Mouse (Mus musculus): ENCODE results near the gene Arfip1. TPM values are rescaled to one million over a fixed set of nuclear protein-coding genes. Genes with fewer than 3 reads are reported as not detected.

Gene Arfip1
- polyA plus RNA-seq (2015; fragmentation: Nextera tagmentation; extraction: Ambion mirVana): 55.9 and 59.2 TPM in 2 replicates

GRCm38 (mm10) chr3:84582023-84582912 lies at the start of gene Arfip1:
Gene Arfip1 (minus strand): TSS chr3:84582625.
- Histone ChIP-seq H3K9ac (peak within 1 kb of the TSS; percentile 44), H3K4me2 (peak within 1 kb of the TSS; percentile 78), H3K9me3 (no peaks in the 10 kb centered on the region), H3K4me1 (peaks cover 14% of the 10 kb centered on the region), H3K27me3 (replicated peaks) (no peaks in the 10 kb centered on the region), H3K27ac (peak within 1 kb of the TSS; percentile 90), H3K4me3 (replicated peaks) (peak within 1 kb of the TSS; percentile 61), H3K36me3 (no peaks in the 10 kb centered on the region)
- WGBS: under 1% methylated on average over 70 of the region's 70 CpGs
- peak; percentile 99 for ATAC-seq (ENCODE audit: insufficient read depth, low FRiP score, low read depth)

DNA sequence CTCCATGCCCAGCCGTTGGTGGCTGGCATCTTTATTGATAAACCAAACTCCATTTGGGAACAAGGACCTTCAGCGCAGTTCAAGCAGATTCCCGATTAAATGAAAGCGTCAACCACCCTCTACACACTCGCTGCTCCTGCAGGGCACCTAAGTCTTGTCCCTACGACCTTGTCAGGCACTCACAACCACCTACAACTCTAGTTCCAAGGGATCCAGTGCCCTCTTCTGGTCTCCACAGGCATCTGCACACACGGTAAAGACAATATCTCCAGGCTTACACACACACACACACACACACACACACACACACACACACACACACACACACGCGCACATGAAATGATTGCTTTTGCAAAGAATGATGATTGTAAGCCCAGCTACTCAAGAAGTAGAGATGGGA lies 49.2 kb upstream of the Arfip1 start:
- H3K4me3 ChIP-seq (replicated peaks): no peak overlapping the region
- H3K27me3 ChIP-seq (replicated peaks): no peaks in the 10 kb centered on the region
- H3K4me2 ChIP-seq: no peak overlapping the region
- H3K36me3 ChIP-seq: no peaks in the 10 kb centered on the region
- no peak overlapping the region for H3K27ac ChIP-seq
- H3K9me3 ChIP-seq: no peaks in the 10 kb centered on the region
- no peaks in the 10 kb centered on the region for H3K4me1 ChIP-seq
- 94% methylated on average over 9 of the region's 9 CpGs for WGBS
- ATAC-seq (ENCODE audit: insufficient read depth, low FRiP score, low read depth): no peak
- no peak overlapping the region for H3K9ac ChIP-seq

- Histone ChIP-seq H3K27ac (no peak overlapping the region), H3K4me3 (replicated peaks) (no peak overlapping the region), H3K9ac (no peak overlapping the region), H3K9me3 (no peaks in the 10 kb centered on the region), H3K27me3 (replicated peaks) (no peaks in the 10 kb centered on the region), H3K36me3 (no peaks in the 10 kb centered on the region), H3K4me1 (peaks cover 3% of the 10 kb centered on the region; the same call in 1 of the 2 replicates), H3K4me2 (no peak overlapping the region)
- WGBS: 39% methylated on average over 3 of the region's 3 CpGs
- ATAC-seq (ENCODE audit: insufficient read depth, low FRiP score, low read depth): no peak
Measured at GRCm38 (mm10) chr3:84622026-84622425, 39.6 kb upstream of the Arfip1 start.

GRCm38 (mm10) chr3:84619725-84620124 lies 37.3 kb upstream of the Arfip1 start:
- Histone ChIP-seq H3K4me2 (no peak overlapping the region), H3K9ac (no peak overlapping the region), H3K27ac (no peak overlapping the region), H3K4me3 (replicated peaks) (no peak overlapping the region), H3K9me3 (no peaks in the 10 kb centered on the region), H3K27me3 (replicated peaks) (no peaks in the 10 kb centered on the region), H3K36me3 (no peaks in the 10 kb centered on the region), H3K4me1 (no peaks in the 10 kb centered on the region)
- ATAC-seq (ENCODE audit: insufficient read depth, low FRiP score, low read depth): no peak
- 79% methylated on average over 6 of the region's 6 CpGs for WGBS

DNA sequence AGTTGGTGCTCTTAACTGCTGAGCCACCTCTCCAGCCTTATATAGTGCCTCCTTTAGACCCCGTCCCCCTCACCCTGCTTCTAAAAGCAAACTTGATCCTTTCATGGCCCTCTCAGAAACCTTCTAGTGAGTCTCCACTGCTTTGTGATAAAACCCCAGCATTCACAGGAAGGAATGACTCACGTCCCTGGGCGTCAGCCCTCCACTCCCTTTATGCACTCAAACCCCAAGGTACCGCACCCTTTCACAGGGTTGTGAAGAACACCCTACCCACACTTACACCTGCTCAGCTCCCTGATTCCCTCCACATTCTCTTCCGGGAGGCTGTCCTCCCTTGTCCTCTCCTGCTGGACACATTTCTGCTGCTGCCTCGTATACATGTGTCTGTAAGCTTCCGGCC lies 36.6 kb upstream of the Arfip1 start:
- 87% methylated on average over 7 of the region's 7 CpGs for WGBS
- no peak overlapping the region for H3K9ac ChIP-seq
- H3K9me3 ChIP-seq: no peaks in the 10 kb centered on the region
- H3K4me1 ChIP-seq: no peaks in the 10 kb centered on the region
- no peak overlapping the region for H3K27ac ChIP-seq
- H3K36me3 ChIP-seq: no peaks in the 10 kb centered on the region
- H3K27me3 ChIP-seq (replicated peaks): no peaks in the 10 kb centered on the region
- ATAC-seq (ENCODE audit: insufficient read depth, low FRiP score, low read depth): no peak
- H3K4me3 ChIP-seq (replicated peaks): no peak overlapping the region
- H3K4me2 ChIP-seq: no peak overlapping the region

GRCm38 (mm10) chr3:84618627-84619026 lies 36.2 kb upstream of the Arfip1 start:
- WGBS: 72% methylated on average over 2 of the region's 2 CpGs
- no peaks in the 10 kb centered on the region for H3K9me3 ChIP-seq
- H3K27ac ChIP-seq: no peak overlapping the region
- H3K9ac ChIP-seq: no peak overlapping the region
- H3K4me3 ChIP-seq (replicated peaks): no peak overlapping the region
- H3K27me3 ChIP-seq (replicated peaks): no peaks in the 10 kb centered on the region
- H3K4me1 ChIP-seq: no peaks in the 10 kb centered on the region
- no peaks in the 10 kb centered on the region for H3K36me3 ChIP-seq
- no peak for ATAC-seq (ENCODE audit: insufficient read depth, low FRiP score, low read depth)
- no peak overlapping the region for H3K4me2 ChIP-seq

DNA sequence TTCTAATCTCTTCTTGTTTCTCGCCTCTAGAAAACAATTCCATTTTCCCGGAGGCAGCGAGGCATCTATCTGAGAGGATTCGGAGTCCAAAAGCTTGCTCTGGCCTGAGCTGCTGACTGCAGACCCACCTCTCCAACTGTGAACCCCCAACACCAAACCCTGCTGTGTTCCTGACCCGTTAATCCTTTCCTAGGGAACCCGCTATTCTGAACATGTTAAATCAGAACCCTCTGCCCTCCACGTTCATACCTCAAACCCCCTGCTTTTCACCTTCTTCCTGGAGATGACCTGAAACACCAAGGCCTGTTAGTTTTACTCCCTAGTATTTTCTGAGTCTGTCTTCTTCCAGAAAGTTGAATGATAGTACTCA lies 33.4 kb upstream of the Arfip1 start:
- Histone ChIP-seq H3K4me3 (replicated peaks) (no peak overlapping the region), H3K36me3 (no peaks in the 10 kb centered on the region), H3K4me1 (no peaks in the 10 kb centered on the region), H3K9me3 (no peaks in the 10 kb centered on the region), H3K27ac (no peak overlapping the region), H3K9ac (no peak overlapping the region), H3K4me2 (no peak overlapping the region), H3K27me3 (replicated peaks) (no peaks in the 10 kb centered on the region)
- ATAC-seq (ENCODE audit: insufficient read depth, low FRiP score, low read depth): no peak
- WGBS: 41% methylated on average over 7 of the region's 7 CpGs

DNA sequence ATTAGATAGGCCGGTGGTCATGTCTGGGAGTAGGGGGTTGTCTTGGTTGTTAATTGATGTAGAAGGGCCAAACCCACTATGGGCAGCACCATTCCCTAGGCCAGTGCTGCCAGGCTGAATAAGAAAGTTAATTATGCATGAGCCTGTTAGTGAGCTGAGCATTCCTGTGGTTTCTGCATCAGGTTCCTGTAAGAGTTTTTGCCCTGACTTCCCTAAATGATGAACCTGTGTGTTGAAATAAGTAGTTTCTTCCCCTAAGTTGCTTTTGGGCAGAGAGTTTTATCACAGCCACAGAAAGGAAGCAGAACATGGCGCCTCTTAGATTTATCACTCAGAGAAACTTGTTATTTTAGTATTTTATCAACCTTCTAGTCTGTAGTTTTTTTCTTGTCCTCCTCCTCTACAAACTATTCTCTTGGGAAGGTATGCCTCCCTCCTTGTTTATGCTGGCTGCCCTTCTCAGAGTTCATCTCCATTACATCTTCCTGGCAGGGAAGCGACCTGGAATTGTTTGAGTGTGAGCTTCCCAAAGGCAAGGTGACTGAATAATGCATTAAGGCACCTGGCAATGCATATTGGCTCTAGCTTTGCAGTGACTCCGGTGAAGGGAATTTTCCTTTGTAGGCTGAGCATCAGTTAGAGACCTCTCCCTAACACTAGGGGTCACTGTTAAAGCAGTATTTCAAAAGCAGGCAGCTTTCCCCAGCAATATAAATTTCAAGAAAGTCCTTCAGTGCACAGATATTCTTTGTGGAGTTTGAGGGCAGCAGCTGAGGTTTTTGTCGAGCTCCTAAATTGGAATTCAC lies 32.8 kb upstream of the Arfip1 start:
- no peak overlapping the region for H3K4me3 ChIP-seq (replicated peaks)
- no peaks in the 10 kb centered on the region for H3K27me3 ChIP-seq (replicated peaks)
- H3K4me2 ChIP-seq: no peak overlapping the region
- no peaks in the 10 kb centered on the region for H3K9me3 ChIP-seq
- H3K27ac ChIP-seq: no peak overlapping the region
- no peak overlapping the region for H3K9ac ChIP-seq
- no peaks in the 10 kb centered on the region for H3K4me1 ChIP-seq
- no peaks in the 10 kb centered on the region for H3K36me3 ChIP-seq
- no peak for ATAC-seq (ENCODE audit: insufficient read depth, low FRiP score, low read depth)
- 24% methylated on average over 5 of the region's 5 CpGs for WGBS

- ATAC-seq (ENCODE audit: insufficient read depth, low FRiP score, low read depth): peak; percentile 39; the same call in 1 of the 2 replicates
- H3K4me2 ChIP-seq: no peak overlapping the region
- WGBS: 68% methylated on average over 9 of the region's 9 CpGs
- no peaks in the 10 kb centered on the region for H3K9me3 ChIP-seq
- H3K27me3 ChIP-seq (replicated peaks): no peaks in the 10 kb centered on the region
- no peak overlapping the region for H3K9ac ChIP-seq
- H3K4me3 ChIP-seq (replicated peaks): no peak overlapping the region
- H3K4me1 ChIP-seq: no peaks in the 10 kb centered on the region
- no peak overlapping the region for H3K27ac ChIP-seq
- H3K36me3 ChIP-seq: no peaks in the 10 kb centered on the region
Measured at GRCm38 (mm10) chr3:84610183-84610710, 27.8 kb upstream of the Arfip1 start.

DNA sequence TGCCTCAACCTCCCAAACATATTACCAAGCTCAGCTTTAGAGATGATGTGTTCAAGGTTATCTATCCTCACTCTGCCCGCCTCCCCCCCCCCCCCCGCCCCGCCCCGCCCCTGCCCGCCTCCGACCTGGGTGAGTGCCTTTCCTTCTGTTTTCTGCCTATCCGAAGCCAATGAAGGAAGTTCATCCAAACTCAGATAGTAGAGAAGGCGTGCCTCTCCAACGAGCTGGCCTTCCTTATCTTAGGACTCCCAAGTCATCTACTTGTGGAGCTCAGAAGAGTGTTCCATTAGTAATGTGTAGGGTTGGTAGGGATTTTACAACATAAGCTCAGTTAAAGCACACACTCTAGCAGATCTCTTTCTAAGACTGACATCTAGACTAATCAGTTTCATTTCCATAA lies 20.8 kb upstream of the Arfip1 start:
- H3K9ac ChIP-seq: no peak overlapping the region
- no peak overlapping the region for H3K4me3 ChIP-seq (replicated peaks)
- no peaks in the 10 kb centered on the region for H3K36me3 ChIP-seq
- H3K27ac ChIP-seq: peak overlapping the region; percentile 60; the same call in 1 of the 2 replicates
- H3K9me3 ChIP-seq: no peaks in the 10 kb centered on the region
- H3K4me2 ChIP-seq: no peak overlapping the region
- no peaks in the 10 kb centered on the region for H3K27me3 ChIP-seq (replicated peaks)
- WGBS: 63% methylated on average over 8 of the region's 9 CpGs
- ATAC-seq (ENCODE audit: insufficient read depth, low FRiP score, low read depth): no peak
- 0 out of 2 replicates have a peak, but pooled peaks cover 4% of the 10 kb centered on the region for H3K4me1 ChIP-seq

- 0 out of 2 replicates have a peak, but pooled peaks cover 4% of the 10 kb centered on the region for H3K4me1 ChIP-seq
- no peak overlapping the region for H3K9ac ChIP-seq
- H3K36me3 ChIP-seq: no peaks in the 10 kb centered on the region
- 80% methylated on average over 2 of the region's 2 CpGs for WGBS
- no peaks in the 10 kb centered on the region for H3K9me3 ChIP-seq
- H3K4me3 ChIP-seq (replicated peaks): no peak overlapping the region
- H3K27me3 ChIP-seq (replicated peaks): no peaks in the 10 kb centered on the region
- no peak overlapping the region for H3K4me2 ChIP-seq
- H3K27ac ChIP-seq: peak overlapping the region; percentile 60
- no peak for ATAC-seq (ENCODE audit: insufficient read depth, low FRiP score, low read depth)
Measured at GRCm38 (mm10) chr3:84602759-84603158, 20.3 kb upstream of the Arfip1 start.

Data from stomach, embryonic 15.5 days (tissue).